Mouse (Mus musculus): ENCODE measurements around the gene Zfp385b. TPM values are rescaled to one million over a fixed set of nuclear protein-coding genes. Genes with fewer than 3 reads are reported as not detected.

The Zfp385b gene
- polyA plus RNA-seq, 1 experiment from 2014 or later: 7.7 TPM

- Histone ChIP-seq H3K4me2 (replicated peaks) (no peak overlapping the region), H3K27ac (no peak overlapping the region)
These were observed 38.0 kb downstream of the Zfp385b start for GRCm38 (mm10) chr2:77781390-77781789.

GRCm38 (mm10) chr2:77777781-77778180 is 41.7 kb downstream of the Zfp385b start:
- WGBS: 31% methylated on average over 6 of the region's 6 CpGs
- H3K27me3 ChIP-seq: no peaks in the 10 kb centered on the region
- H3K27ac ChIP-seq: no peak overlapping the region
- H3K36me3 ChIP-seq: no peaks in the 10 kb centered on the region
- ATAC-seq (ENCODE audit: low FRiP score, low read depth): no peak
- H3K4me2 ChIP-seq (replicated peaks): no peak overlapping the region
- no peak overlapping the region for H3K9ac ChIP-seq
- 0 out of 2 replicates have a peak, but pooled peaks cover 3% of the 10 kb centered on the region for H3K4me1 ChIP-seq
- no peak overlapping the region for H3K4me3 ChIP-seq
- no peaks in the 10 kb centered on the region for H3K9me3 ChIP-seq

More at GRCm38 (mm10) chr2:77781390-77781789, 38.0 kb downstream of the Zfp385b start:
- Histone ChIP-seq H3K4me1 (no peaks in the 10 kb centered on the region), H3K27me3 (no peaks in the 10 kb centered on the region), H3K9me3 (no peaks in the 10 kb centered on the region), H3K9ac (no peak overlapping the region), H3K4me3 (no peak overlapping the region), H3K36me3 (no peaks in the 10 kb centered on the region)
- ATAC-seq (ENCODE audit: low FRiP score, low read depth): no peak; the same call in 1 of the 2 replicates
- 68% methylated on average over 7 of the region's 7 CpGs for WGBS

- no peak overlapping the region for H3K4me3 ChIP-seq
- no peak for ATAC-seq (ENCODE audit: low FRiP score, low read depth)
- no peaks in the 10 kb centered on the region for H3K27me3 ChIP-seq
- no peaks in the 10 kb centered on the region for H3K9me3 ChIP-seq
- H3K4me1 ChIP-seq: 0 out of 2 replicates have a peak, but pooled peaks cover 3% of the 10 kb centered on the region
- no peak overlapping the region for H3K27ac ChIP-seq
- H3K36me3 ChIP-seq: no peaks in the 10 kb centered on the region
- 70% methylated on average over 10 of the region's 10 CpGs for WGBS
- no peak overlapping the region for H3K9ac ChIP-seq
- H3K4me2 ChIP-seq (replicated peaks): no peak overlapping the region
These were observed 42.3 kb downstream of the Zfp385b start for GRCm38 (mm10) chr2:77777047-77777686.

DNA sequence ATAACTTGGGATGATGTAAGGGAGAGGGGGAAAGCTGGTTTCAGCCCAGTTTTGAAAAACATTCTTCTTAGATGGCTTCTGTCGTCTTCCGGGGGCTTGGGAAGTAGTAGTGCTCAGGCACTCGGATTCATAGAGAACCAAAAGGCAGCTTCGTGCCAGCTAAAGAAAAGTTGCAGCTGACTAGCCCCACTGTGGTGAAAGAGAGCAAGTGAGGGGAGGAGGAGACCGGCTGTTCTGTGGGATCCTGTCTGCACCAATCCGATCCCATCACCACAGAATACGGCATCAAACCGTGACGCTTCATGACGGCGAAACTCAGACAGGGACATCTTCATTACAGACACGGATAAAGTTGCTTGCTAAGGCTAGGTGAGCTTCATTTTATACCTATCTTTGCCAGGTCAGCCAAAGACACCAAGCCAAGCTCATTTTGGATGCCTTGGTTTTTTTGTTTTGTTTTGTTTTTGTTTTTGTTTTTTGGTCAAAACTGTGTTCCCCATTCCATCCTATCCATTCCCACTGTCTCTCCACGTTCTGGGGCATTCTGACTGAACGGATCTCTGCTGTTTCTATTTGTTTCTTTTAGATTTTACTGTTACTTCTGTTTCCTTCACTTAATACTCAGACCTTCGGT is 44.1 kb downstream of the Zfp385b start:
- no peak overlapping the region for H3K27ac ChIP-seq
- 0 out of 2 replicates have a peak, but pooled peaks cover 3% of the 10 kb centered on the region for H3K4me1 ChIP-seq
- no peak overlapping the region for H3K9ac ChIP-seq
- no peak overlapping the region for H3K4me2 ChIP-seq (replicated peaks)
- no peak overlapping the region for H3K4me3 ChIP-seq
- H3K27me3 ChIP-seq: no peaks in the 10 kb centered on the region
- WGBS: 81% methylated on average over 15 of the region's 15 CpGs
- H3K36me3 ChIP-seq: no peaks in the 10 kb centered on the region
- ATAC-seq (ENCODE audit: low FRiP score, low read depth): no peak
- H3K9me3 ChIP-seq: no peaks in the 10 kb centered on the region

DNA sequence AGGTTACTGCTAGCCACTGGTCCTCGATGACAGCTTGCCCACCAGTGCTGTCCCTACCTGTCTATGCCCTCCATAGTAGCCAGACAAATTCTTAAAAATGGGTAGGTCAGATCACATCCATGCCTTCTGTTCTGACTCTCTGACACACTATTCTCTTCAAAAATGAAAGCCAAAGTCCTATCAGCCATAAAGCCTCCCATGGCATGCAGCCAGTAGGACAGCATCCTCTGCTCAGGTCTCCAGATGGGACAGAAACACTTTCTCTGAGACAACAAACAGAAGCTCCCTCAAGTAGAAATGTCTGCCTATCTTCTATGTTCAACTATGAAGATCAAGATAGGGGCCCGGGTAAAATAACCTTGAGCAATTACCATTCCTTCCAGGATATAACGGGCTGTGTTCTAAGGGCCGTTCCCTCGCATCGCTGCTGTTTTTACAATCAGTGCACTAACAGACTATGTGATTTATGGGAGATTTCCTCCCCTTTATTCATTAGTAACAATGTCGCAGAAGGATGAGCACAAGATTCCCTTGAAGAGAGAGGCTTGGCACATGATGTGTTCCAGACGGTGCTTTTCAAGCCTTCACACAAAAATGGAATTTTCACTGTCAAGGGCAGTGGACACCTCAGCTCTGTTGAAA is 49.3 kb downstream of the Zfp385b start:
- no peak overlapping the region for H3K27ac ChIP-seq
- no peak overlapping the region for H3K4me3 ChIP-seq
- no peak for ATAC-seq (ENCODE audit: low FRiP score, low read depth)
- H3K36me3 ChIP-seq: no peaks in the 10 kb centered on the region
- 44% methylated on average over 8 of the region's 8 CpGs for WGBS
- H3K4me1 ChIP-seq: no peaks in the 10 kb centered on the region
- no peak overlapping the region for H3K9ac ChIP-seq
- H3K27me3 ChIP-seq: no peaks in the 10 kb centered on the region
- no peaks in the 10 kb centered on the region for H3K9me3 ChIP-seq
- no peak overlapping the region for H3K4me2 ChIP-seq (replicated peaks)

DNA sequence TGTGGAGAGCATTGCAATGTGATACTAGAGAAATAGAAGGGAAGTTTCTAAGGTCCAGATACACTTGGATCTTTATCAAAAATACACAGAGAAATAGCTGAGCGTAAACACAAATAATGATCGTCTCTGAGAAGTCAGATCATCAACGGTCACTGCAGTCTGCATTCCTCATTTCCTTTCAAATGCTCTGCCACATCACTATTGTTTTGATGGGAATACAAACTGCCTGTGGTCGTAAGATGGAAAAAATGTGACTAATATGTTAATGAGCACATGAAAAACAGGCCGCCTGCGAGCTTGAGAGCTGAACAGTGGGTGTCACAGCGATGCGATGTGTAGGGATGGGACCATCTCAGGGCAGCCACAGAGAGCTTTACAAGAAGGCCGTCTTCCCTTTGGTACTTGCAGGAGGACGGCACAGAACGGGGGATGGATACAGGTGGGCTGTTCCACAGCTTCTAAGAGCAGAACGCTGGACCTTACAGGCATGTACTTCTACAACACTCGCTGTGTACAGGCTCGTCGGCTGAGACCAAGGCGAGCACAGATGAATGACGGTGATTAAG is 51.0 kb downstream of the Zfp385b start:
- no peaks in the 10 kb centered on the region for H3K36me3 ChIP-seq
- no peaks in the 10 kb centered on the region for H3K9me3 ChIP-seq
- no peak overlapping the region for H3K4me2 ChIP-seq (replicated peaks)
- H3K9ac ChIP-seq: no peak overlapping the region
- no peak overlapping the region for H3K27ac ChIP-seq
- no peaks in the 10 kb centered on the region for H3K4me1 ChIP-seq
- ATAC-seq (ENCODE audit: low FRiP score, low read depth): no peak
- H3K27me3 ChIP-seq: no peaks in the 10 kb centered on the region
- WGBS: 82% methylated on average over 17 of the region's 17 CpGs
- H3K4me3 ChIP-seq: no peak overlapping the region

DNA sequence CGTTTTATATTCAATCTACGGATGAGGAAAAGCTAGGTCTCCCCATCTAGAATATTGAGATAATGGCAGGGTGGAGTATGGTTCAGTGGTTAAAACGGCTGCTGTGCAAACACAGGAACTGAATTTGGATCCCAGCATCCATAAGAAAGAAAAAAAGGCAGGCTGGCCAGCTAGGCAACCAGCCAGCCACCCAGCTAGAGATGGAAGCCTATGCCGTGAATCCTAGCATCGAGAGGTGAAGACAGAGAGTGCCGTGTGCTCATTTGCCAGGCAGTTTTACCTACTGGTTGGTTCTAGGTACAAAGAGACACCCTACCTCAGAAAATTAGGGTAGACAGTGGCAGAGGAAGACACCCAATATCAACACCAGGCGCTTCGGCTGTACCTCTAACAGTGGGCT is 57.5 kb downstream of the Zfp385b start:
- H3K4me3 ChIP-seq: no peak overlapping the region
- no peak overlapping the region for H3K4me2 ChIP-seq (replicated peaks)
- no peaks in the 10 kb centered on the region for H3K9me3 ChIP-seq
- H3K36me3 ChIP-seq: no peaks in the 10 kb centered on the region
- ATAC-seq (ENCODE audit: low FRiP score, low read depth): no peak
- no peaks in the 10 kb centered on the region for H3K4me1 ChIP-seq
- no peak overlapping the region for H3K9ac ChIP-seq
- no peak overlapping the region for H3K27ac ChIP-seq
- no peaks in the 10 kb centered on the region for H3K27me3 ChIP-seq
- WGBS: 93% methylated on average over 8 of the region's 8 CpGs

DNA sequence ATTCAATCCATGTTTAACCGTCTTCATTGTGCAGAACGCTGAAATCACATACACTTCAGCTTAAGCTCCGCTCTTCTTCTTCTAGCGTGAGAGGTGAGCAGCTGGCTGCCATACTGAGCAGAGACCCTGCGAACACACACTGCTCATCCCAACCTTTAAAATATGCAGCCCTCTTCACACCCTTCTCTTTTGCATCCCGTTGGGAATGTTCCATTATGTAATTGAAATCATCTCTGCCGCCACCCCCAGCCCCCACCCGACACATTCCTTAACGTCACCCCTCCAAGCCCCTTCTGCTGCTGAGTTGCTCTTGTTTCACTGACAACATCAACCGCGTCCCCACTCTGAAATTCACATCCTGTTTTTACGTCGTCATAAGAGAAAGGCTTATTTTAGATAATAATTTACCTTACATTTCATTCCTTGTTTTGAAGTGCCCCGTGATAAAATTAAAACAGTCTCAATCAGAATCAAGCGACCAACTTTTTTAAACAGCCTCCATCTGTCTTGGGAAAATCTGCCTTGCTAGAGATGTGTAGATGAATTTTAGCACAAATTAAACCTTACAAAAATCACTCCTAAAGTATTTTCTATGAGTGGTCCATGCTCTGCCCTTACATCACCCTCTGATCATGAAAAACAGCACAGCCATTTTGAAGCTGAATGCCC is 60.9 kb downstream of the Zfp385b start:
- no peak overlapping the region for H3K9ac ChIP-seq
- H3K27me3 ChIP-seq: no peaks in the 10 kb centered on the region
- no peaks in the 10 kb centered on the region for H3K4me1 ChIP-seq
- H3K4me2 ChIP-seq (replicated peaks): no peak overlapping the region
- H3K36me3 ChIP-seq: no peaks in the 10 kb centered on the region
- ATAC-seq (ENCODE audit: low FRiP score, low read depth): no peak
- 82% methylated on average over 15 of the region's 15 CpGs for WGBS
- H3K27ac ChIP-seq: no peak overlapping the region
- no peak overlapping the region for H3K4me3 ChIP-seq
- no peaks in the 10 kb centered on the region for H3K9me3 ChIP-seq

GRCm38 (mm10) chr2:77752491-77752890 is 66.9 kb downstream of the Zfp385b start:
- Histone ChIP-seq H3K36me3 (no peaks in the 10 kb centered on the region), H3K4me2 (replicated peaks) (no peak overlapping the region), H3K4me3 (no peak overlapping the region), H3K27ac (no peak overlapping the region), H3K4me1 (no peaks in the 10 kb centered on the region), H3K9me3 (no peaks in the 10 kb centered on the region), H3K27me3 (no peaks in the 10 kb centered on the region), H3K9ac (no peak overlapping the region)
- ATAC-seq (ENCODE audit: low FRiP score, low read depth): no peak
- 85% methylated on average over 4 of the region's 4 CpGs for WGBS

GRCm38 (mm10) chr2:77749631-77750030 is 69.8 kb downstream of the Zfp385b start:
- H3K4me2 ChIP-seq (replicated peaks): no peak overlapping the region
- ATAC-seq (ENCODE audit: low FRiP score, low read depth): no peak
- H3K36me3 ChIP-seq: no peaks in the 10 kb centered on the region
- no peak overlapping the region for H3K9ac ChIP-seq
- no peak overlapping the region for H3K4me3 ChIP-seq
- no peaks in the 10 kb centered on the region for H3K4me1 ChIP-seq
- no peak overlapping the region for H3K27ac ChIP-seq
- no peaks in the 10 kb centered on the region for H3K9me3 ChIP-seq
- WGBS: 33% methylated on average over 3 of the region's 3 CpGs
- H3K27me3 ChIP-seq: no peaks in the 10 kb centered on the region

- Histone ChIP-seq H3K9me3 (no peaks in the 10 kb centered on the region), H3K36me3 (no peaks in the 10 kb centered on the region), H3K4me3 (no peak overlapping the region), H3K27ac (no peak overlapping the region), H3K9ac (no peak overlapping the region), H3K27me3 (no peaks in the 10 kb centered on the region), H3K4me2 (replicated peaks) (no peak overlapping the region), H3K4me1 (no peaks in the 10 kb centered on the region)
- ATAC-seq (ENCODE audit: low FRiP score, low read depth): no peak
- WGBS: 88% methylated on average over 5 of the region's 5 CpGs
These were observed 73.0 kb downstream of the Zfp385b start for GRCm38 (mm10) chr2:77746417-77746816.

- Histone ChIP-seq H3K27ac (no peak overlapping the region), H3K4me3 (no peak overlapping the region), H3K27me3 (no peaks in the 10 kb centered on the region), H3K36me3 (no peaks in the 10 kb centered on the region), H3K9me3 (no peaks in the 10 kb centered on the region), H3K4me1 (no peaks in the 10 kb centered on the region), H3K4me2 (replicated peaks) (no peak overlapping the region), H3K9ac (no peak overlapping the region)
- 92% methylated on average over 7 of the region's 7 CpGs for WGBS
- ATAC-seq (ENCODE audit: low FRiP score, low read depth): no peak
These were observed 74.2 kb downstream of the Zfp385b start for GRCm38 (mm10) chr2:77745246-77745645.
